Mouse (Mus musculus) thymus, postnatal 0 days (tissue): ENCODE measurements around the gene Clcn2. TPM values are rescaled to one million over a fixed set of nuclear protein-coding genes. Genes with fewer than 3 reads are reported as not detected.

Experiments
- DNase-seq: peaks from one replicate; pipeline ENCODE4 v3.0.0-alpha.2; 2015; ENCODE audit warnings: low spot score
- polyA plus RNA-seq: library from polyadenylated mRNA; unstranded; fragments of >200 nt; fragmentation: Nextera tagmentation; extraction: Ambion mirVana; gene quantifications from 2 replicates; pipeline ENCODE4 v1.2.1, GENCODE M21; 2015

Gene Clcn2
- 5.3 and 7.1 TPM in 2 replicates for polyA plus RNA-seq

- peak; percentile 98 for DNase-seq
Measured at GRCm38 (mm10) chr16:20717181-20717977, at the start of gene Clcn2, which contains the start of gene Polr2h. Gene Clcn2 (minus strand): TSS chr16:20717746. Gene Polr2h (plus strand): TSS chr16:20717665.

GRCm38 (mm10) chr16:20765244-20765643 lies 47.7 kb upstream of the Clcn2 start:
- peak; percentile 51 for DNase-seq

DNA sequence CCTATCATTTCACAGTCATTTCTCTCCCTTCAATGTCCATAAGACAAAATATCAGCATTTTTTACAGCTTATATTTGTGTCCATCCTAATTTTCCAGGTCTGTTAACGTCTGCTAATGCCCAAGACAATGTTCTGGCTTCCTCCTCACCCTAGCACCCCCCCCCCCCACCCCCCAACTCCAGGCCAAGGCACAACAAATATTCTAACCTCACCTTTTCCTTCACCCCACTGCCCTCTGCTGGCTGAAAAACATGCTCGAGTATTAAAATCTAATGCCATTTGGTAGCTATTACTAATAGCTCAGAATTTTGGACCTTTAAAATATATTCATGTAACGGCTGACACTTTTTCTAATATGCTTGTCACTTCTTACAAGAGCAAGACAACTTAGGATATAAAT lies 44.1 kb upstream of the Clcn2 start:
- peak; percentile 23 for DNase-seq

DNA sequence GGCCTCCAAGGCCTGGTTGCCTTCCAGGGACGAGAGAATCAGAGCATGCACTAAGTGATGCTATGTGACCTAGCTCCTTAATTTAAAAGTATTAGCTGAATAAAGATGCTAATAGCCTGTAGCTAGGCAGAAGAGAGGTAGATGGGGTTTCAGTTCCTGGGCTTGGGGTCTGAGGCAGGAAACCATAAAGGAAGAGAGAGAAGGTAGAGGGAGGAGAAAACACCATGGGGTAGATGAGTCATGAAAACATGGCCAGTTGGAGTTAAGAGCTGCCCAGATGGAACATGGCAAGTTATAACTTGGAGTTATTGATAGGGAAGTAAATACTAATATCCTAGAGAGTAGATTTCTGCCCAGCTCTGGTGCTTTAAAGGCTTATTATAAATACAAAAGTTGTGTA lies 39.8 kb upstream of the Clcn2 start:
- no peak for DNase-seq

DNA sequence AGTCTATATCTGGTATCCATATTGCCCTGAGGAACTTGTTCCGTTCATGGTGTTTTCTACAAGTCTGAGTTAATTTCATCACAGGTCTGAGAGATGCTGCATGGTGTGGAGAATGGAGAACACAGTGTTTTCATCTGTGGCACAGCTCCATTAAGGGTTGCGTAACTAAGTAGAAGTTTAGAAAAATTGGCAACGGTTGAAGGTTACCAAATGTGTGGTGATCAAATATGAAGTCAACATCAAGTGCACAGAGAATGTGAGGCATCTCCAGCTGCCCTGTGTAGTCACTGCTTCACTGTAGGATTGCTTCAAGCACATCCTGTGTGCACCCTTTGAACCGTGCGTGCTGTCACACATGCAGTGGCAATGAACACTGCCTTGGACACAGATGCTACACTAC lies 38.5 kb upstream of the Clcn2 start:
- no peak for DNase-seq

DNA sequence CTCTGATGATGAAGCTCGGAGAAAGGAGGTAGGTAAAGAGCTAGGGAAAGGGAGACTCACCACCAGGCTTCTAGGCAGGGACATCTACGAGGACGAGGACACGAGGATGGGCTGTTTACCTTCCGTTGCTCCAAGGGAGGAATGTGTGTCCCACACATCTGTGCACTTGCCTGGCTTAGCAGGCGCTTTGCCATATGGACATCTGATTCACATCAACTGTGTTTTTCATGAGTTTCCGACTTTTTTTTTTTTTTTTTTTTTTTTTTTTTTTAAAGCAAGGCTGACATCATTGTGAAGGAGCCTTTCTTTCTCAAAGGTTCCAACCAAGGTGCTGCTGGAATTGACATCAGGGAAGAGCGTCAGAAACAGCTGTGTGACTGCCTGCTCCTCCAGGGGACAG lies 33.0 kb upstream of the Clcn2 start:
- no peak for DNase-seq

- no peak for DNase-seq
Measured at GRCm38 (mm10) chr16:20746641-20747040, 29.1 kb upstream of the Clcn2 start.

DNA sequence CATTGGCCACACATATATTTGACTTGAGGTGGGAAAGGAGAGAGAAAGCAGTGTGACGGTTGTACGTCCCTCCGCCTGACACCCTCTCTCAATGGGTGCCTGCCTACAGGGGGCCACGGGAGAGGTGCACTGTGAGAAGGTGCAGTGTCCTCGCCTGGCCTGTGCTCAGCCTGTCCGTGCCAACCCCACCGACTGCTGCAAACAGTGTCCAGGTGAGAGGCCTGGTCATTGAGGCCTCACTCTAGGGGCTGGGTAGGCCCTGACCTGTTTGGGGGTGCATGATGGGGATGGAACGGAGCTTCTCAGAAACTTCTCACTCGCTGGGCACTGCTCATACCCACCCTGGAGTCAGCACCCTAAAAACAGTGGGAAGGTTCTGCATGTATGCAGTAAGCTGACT lies 22.3 kb upstream of the Clcn2 start:
- DNase-seq: no peak

DNA sequence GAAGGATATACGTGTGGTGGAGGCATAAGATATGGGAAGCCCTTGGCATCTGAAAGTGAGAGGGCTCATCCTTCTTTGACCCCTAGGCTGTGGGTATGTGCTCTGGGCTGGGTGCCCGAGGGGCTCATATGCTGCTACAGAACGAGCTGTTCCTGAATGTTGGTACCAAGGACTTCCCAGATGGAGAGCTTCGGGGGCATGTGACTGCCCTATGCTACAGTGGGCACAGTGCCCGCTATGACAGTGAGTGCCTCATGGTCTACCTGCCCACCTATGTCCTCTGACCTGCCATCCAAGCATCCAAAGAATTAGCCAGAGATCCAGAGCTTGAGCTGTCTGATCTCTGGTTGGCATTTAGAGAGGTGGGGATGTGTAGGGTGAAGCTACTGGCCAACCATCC lies 19.3 kb upstream of the Clcn2 start:
- no peak for DNase-seq

DNA sequence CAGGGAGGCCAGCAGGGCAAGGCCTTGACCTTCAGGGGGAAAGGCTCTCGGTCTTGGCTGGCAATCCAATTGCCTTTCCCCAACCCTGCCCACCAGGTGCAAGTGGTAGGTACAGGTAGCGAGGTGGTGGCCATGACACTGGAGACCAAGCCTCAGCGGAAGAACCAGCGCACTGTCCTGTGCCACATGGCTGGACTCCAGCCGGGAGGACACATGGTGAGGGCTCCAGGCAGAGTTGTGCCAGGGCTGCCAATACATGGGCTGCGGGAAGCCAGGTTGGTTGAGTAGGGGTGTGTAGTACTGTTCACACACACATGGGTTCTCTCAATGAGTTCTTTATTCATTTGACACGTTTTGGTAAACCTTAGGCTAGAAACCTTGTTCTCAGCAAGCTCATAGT lies 18.6 kb upstream of the Clcn2 start:
- no peak for DNase-seq

GRCm38 (mm10) chr16:20735651-20736050 lies 18.1 kb upstream of the Clcn2 start:
- DNase-seq: no peak

GRCm38 (mm10) chr16:20733731-20734730 lies 16.5 kb upstream of the Clcn2 start, which contains the start of gene Thpo:
Gene Thpo (minus strand): TSS chr16:20734511.
- DNase-seq: no peak

- DNase-seq: no peak
Measured at GRCm38 (mm10) chr16:20732925-20733730, 15.6 kb upstream of the Clcn2 start, which contains the start of gene Chrd. Gene Chrd (plus strand): TSS chr16:20733127.

DNA sequence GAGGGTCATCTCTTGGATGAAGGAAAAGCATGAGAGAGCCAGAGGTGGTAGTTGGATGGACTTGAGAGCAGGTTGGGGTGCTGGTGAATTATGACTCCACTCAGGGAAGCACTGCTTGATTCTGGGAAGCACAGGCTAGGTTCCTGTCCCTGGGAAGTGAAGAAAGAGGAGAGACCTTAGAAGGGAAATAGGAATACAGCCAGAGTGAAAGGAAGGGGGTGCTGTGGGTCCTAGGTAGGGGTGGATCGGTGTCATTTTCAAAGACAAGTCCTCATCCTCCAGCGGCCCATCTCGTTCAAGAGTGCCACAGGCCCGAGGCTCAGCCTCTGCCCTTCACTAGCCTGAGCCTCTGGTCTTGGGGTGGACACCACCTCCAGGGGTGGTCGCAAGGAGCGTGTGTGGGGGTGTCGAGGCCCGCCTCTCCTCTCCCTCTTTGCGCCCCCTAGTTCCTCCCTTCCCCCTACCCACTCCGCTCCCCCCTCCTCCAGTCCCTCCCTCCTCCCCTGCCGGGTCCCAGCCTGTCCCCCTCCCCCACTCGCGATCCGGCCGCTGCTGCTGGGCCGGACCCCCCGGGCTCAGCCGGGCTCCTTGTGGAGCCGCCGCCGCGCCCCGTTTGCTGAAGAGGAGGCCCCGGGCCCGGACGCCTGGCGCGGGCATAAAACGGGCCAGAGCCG lies 14.8 kb upstream of the Clcn2 start:
- no peak for DNase-seq

- DNase-seq: no peak
Measured at GRCm38 (mm10) chr16:20731688-20732087, 14.1 kb upstream of the Clcn2 start.

DNA sequence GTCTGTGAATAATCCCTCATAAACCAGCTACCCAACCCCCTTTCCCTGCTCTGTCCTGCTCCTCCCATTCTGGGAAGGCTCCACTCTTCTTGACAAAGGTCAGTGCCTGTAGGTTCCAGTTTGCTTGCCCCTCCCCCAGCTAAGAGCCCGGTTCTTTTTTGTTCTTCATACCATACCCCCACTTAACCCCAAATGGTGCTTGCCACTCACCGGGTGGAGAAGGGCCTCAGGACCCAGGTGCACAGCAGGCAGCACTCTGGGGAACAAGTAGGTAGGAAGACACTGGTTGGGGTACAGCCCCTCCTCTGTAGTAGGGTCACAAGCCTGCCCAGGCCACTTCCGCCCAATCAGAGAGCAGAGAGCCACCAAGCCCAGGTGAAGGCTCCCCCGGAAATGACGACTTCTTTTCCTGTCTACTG lies 12.8 kb upstream of the Clcn2 start:
- no peak for DNase-seq

- DNase-seq: no peak
Measured at GRCm38 (mm10) chr16:20726384-20726783, 8.8 kb upstream of the Clcn2 start.

DNA sequence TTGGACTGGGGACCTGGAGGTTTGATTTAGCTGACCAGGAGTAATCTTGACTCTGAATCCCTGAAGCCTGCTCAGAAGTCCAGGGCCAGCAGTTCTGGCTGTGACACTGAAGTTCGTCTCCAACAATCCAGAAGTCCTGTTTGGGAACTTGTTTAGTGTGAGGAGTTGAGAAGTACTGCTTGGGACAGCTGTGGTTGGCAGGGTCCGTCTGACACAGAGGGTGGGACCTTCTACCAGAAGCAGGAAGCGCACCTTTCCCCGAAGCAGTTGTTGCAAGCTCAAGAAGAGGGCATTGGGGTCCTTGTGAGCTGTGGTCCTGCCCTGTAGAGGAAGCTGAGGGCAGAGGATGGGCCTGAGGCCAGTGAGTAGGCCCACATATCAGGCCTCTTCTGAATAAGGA lies 8.2 kb upstream of the Clcn2 start:
- DNase-seq: peak; percentile 1

- peak; percentile 1 for DNase-seq
Measured at GRCm38 (mm10) chr16:20725321-20725720, 7.8 kb upstream of the Clcn2 start.

GRCm38 (mm10) chr16:20724338-20724748 lies 6.8 kb upstream of the Clcn2 start:
- peak; percentile 51 for DNase-seq
